Mouse (Mus musculus) cerebellum, adult 2 months (tissue): ENCODE results near the gene Cdkl5.

Experiments used
- CTCF ChIP-seq: fragments of 200-500 bp; IDR thresholded peaks from 2 replicates; pipeline ENCODE4 v1.5.1; 2011; ENCODE audit warnings: low read depth, mild to moderate bottlenecking, control low read depth, low read length, moderate library complexity, borderline replicate concordance; ENCODE audit not compliant: insufficient read depth
- POLR2A ChIP-seq: fragments of 200-500 bp; IDR thresholded peaks from 2 replicates; pipeline ENCODE4 v1.6.1; 2011; ENCODE audit warnings: low read length, control low read depth, borderline replicate concordance; ENCODE audit not compliant: insufficient read depth

- TF ChIP-seq POLR2A = no peak
- TF ChIP-seq CTCF = no peak
These were observed 16.6 kb downstream of the Cdkl5 start for GRCm38 (mm10) chrX:160977919-160978318.
